Mouse (Mus musculus) lung, postnatal 0 days (tissue): ENCODE measurements at regions not wholly inside any gene's neighbourhood (a gene's known extent, or its start where the extent isn't known, plus 50 kb on each side); places are given as distances from the start of the nearest gene placed in this dataset.

Experiments
- ATAC-seq: fragments of 200-750 bp; cut with Nextera tagmentation; 2 replicates; pipeline ENCODE4 v1.8.0; 2017; ENCODE audit warnings: moderate library complexity
- DNase-seq: peaks from one replicate; pipeline ENCODE4 v3.0.0-alpha.2; 2016; ENCODE audit warnings: low spot score
- H3K27ac ChIP-seq: fragments of 300-500 bp; sonication (generic); 2 replicates; pipeline ENCODE4 v1.5.1; 2014; ENCODE audit warnings: antibody characterized with exemption, mild to moderate bottlenecking, low read length, mixed read lengths
- H3K27me3 ChIP-seq: fragments of 300-500 bp; sonication (generic); replicated peaks from 2 replicates; pipeline ENCODE4 v1.6.1; 2014; ENCODE audit warnings: low read length, mixed read lengths; ENCODE audit not compliant: insufficient read depth
- H3K36me3 ChIP-seq: fragments of 300-500 bp; sonication (generic); 2 replicates; pipeline ENCODE4 v1.6.1; 2014; ENCODE audit warnings: low read length, mixed read lengths; ENCODE audit not compliant: insufficient read depth
- H3K4me1 ChIP-seq: fragments of 300-500 bp; sonication (generic); 2 replicates; pipeline ENCODE4 v1.6.1; 2014; ENCODE audit warnings: antibody characterized with exemption, low read depth, low read length, mixed read lengths; ENCODE audit not compliant: insufficient read depth
- H3K4me2 ChIP-seq: fragments of 300-500 bp; sonication (generic); replicated peaks from 2 replicates; pipeline ENCODE4 v1.6.1; 2014; ENCODE audit warnings: low read depth, mild to moderate bottlenecking, low read length, moderate library complexity, mixed read lengths
- H3K4me3 ChIP-seq: fragments of 300-500 bp; sonication (generic); 2 replicates; pipeline ENCODE4 v1.5.1; 2014; ENCODE audit warnings: low read depth, low read length
- H3K9ac ChIP-seq: fragments of 300-500 bp; sonication (generic); replicated peaks from 2 replicates; pipeline ENCODE4 v1.6.1; 2014; ENCODE audit warnings: low read depth, mild to moderate bottlenecking
- H3K9me3 ChIP-seq: fragments of 300-500 bp; sonication (generic); 2 replicates; pipeline ENCODE4 v1.6.1; 2016; ENCODE audit warnings: low read length, mixed read lengths
- CTCF ChIP-seq: IDR thresholded peaks from 2 replicates; pipeline ENCODE4 v1.5.1; 2016; ENCODE audit warnings: antibody characterized with exemption, mild to moderate bottlenecking
- EP300 ChIP-seq: IDR thresholded peaks from 2 replicates; pipeline ENCODE4 v1.6.1; 2016; ENCODE audit warnings: antibody characterized with exemption, mild to moderate bottlenecking, control low read depth
- WGBS: fragments of 180-500 bp; shearing (Covaris S2); extraction: QIAGEN DNeasy Blood & Tissue Kit; methylation state at CpG from one replicate; pipeline ENCODE4 v1.1.7; 2014; 5-methylcytosine and 5-hydroxymethylcytosine counted together

DNA sequence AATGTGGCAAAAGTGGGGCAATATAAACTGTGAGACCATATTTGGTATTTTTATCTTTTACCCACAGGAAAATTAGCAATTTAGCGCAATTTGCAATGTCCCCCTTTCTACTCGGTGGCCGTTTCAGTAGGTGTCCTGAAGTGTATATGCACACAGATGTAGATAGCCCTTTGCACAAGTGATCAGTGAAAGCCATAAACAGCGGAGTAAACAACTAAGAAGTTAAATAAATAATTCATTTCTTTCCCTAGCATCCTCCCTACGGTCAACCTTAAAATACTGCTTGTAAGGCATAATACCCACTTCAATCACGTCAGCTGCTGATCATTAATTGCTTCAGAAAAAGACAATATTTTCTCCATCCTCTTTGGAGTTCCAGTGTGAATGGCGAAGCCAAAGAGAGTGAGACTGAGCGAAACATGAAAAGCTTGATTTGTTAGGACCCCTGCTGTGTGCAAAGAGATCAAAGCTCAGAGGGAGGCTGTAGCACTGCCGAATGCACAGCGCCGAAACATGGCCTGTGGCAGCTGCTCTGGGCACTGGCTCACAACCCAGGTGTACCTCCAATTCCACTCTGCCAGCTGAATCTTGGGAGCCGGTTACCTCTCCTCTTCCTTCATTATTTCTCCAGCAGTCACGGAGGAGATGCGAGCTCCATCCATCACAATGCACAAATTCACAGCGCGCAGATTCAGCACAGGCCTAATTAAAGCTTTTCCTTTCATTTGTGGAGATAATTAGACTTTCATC is 618.1 kb upstream of the Tenm3 start:
- Histone ChIP-seq H3K4me3 (no peak overlapping the region), H3K36me3 (no peaks in the 10 kb centered on the region), H3K9ac (no peak overlapping the region), H3K4me1 (no peaks in the 10 kb centered on the region), H3K27me3 (no peaks in the 10 kb centered on the region), H3K27ac (no peak overlapping the region), H3K9me3 (no peaks in the 10 kb centered on the region), H3K4me2 (no peak overlapping the region)
- DNase-seq (no peak), ATAC-seq (no peak)
- TF ChIP-seq EP300 = no peak
- no peak for TF ChIP-seq CTCF
- WGBS = 59% methylated on average over 16 of the region's 16 CpGs

DNA sequence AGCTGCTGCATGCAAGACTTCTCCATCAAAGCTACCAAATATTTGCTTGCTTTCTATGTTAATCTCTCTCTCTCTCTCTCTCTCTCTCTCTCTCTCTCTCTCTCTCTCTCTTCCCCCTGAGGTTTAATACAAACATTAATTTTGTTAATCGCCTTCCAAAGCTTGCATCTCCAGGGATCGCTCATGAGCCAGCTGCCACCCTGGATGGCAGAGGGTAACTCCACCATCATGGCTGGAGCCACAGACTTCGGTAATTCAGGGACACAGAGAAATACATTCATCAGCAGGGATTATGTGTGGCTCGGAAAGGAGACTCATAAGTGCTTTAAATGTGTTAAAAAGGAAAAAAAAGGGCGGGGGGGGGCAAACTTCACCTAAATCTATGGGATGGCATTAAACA is 601.7 kb upstream of the Tenm3 start:
- WGBS = 51% methylated on average over 5 of the region's 5 CpGs
- Histone ChIP-seq H3K4me3 (no peak overlapping the region), H3K4me2 (no peak overlapping the region), H3K36me3 (no peaks in the 10 kb centered on the region), H3K27ac (no peak overlapping the region), H3K27me3 (no peaks in the 10 kb centered on the region), H3K9ac (no peak overlapping the region), H3K4me1 (no peaks in the 10 kb centered on the region), H3K9me3 (no peaks in the 10 kb centered on the region)
- ATAC-seq (no peak), DNase-seq (no peak)
- TF ChIP-seq CTCF = no peak
- TF ChIP-seq EP300 = no peak

DNA sequence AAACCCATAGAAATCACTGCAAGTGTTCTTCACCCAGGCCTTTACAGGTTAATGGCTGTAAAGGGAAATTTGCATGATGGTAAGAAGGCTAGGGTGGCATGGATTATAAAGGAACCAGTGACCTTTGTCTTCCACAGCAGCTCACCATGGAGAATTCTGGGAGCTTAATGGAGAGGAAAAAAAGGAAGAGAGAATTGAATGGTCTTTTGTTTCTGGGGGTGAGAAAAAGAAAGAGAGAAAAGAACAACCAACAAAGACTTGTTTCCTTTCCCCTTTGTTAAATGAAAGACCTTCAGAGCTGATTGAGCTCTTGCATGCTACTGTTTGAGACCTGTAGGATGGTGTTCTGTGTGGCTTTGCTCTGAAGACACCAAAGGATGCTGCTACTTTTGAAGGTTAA is 597.5 kb upstream of the Tenm3 start:
- H3K9ac ChIP-seq = no peak overlapping the region
- H3K4me2 ChIP-seq = no peak overlapping the region
- H3K36me3 ChIP-seq = no peaks in the 10 kb centered on the region
- no peak overlapping the region for H3K4me3 ChIP-seq
- DNase-seq (no peak), ATAC-seq (no peak)
- no peaks in the 10 kb centered on the region for H3K27me3 ChIP-seq
- no peak overlapping the region for H3K27ac ChIP-seq
- TF ChIP-seq CTCF = no peak
- H3K9me3 ChIP-seq = no peaks in the 10 kb centered on the region
- no peaks in the 10 kb centered on the region for H3K4me1 ChIP-seq

GRCm38 (mm10) chr8:49396519-49396918 is 552.8 kb upstream of the Tenm3 start:
- Histone ChIP-seq H3K27ac (no peak overlapping the region), H3K4me3 (no peak overlapping the region), H3K9ac (no peak overlapping the region), H3K27me3 (no peaks in the 10 kb centered on the region), H3K4me1 (no peaks in the 10 kb centered on the region), H3K9me3 (no peaks in the 10 kb centered on the region), H3K36me3 (no peaks in the 10 kb centered on the region), H3K4me2 (no peak overlapping the region)
- no peak for ATAC-seq
- 60% methylated on average over 4 of the region's 4 CpGs for WGBS
- DNase-seq = no peak
- TF ChIP-seq CTCF (no peak), EP300 (no peak)

DNA sequence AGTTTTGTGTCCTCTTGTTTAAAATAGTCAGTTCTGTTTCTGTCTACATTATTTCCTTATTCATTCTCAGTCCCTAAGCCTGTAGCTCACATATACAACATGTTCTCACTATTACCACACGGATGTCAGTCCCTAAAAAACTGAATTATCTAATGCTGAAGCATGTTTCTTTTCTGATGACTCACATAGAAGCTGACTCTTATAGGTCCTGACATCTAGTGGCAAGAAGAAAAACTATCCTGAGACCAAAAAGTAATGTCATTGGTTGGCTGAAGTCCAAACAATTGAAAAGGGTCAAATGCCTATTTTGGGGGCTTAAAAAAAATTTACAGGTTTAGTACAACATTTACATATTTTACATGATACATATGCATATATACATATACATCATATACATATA is 551.3 kb upstream of the Tenm3 start:
- Histone ChIP-seq H3K36me3 (no peaks in the 10 kb centered on the region), H3K4me1 (no peaks in the 10 kb centered on the region), H3K4me2 (no peak overlapping the region), H3K9ac (no peak overlapping the region), H3K9me3 (no peaks in the 10 kb centered on the region), H3K27me3 (no peaks in the 10 kb centered on the region), H3K4me3 (no peak overlapping the region), H3K27ac (no peak overlapping the region)
- ATAC-seq (no peak), DNase-seq (peak; percentile 5)
- no peak for TF ChIP-seq CTCF
- no peak for TF ChIP-seq EP300
- 16% methylated on average over 1 of the region's 1 CpGs for WGBS

DNA sequence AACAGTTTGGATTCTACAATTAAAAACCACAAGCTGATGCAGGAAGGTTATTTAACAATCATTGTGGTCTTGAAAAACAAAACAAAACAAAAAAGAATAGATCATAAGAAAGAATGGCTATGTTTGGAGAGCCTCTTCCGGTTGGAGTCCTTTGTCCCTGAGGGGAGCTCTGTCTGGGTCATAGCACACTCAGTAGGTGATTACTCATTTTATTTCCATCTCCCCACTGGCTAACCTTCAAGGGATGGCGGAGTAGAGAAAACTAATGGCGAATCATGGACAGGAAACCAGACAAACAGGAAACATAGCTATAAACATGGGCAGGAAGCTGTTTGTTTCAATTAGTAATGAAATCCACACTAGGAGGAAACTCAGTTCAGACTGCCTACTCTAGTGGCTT is 545.8 kb upstream of the Tenm3 start:
- no peaks in the 10 kb centered on the region for H3K27me3 ChIP-seq
- no peak overlapping the region for H3K4me3 ChIP-seq
- no peak overlapping the region for H3K9ac ChIP-seq
- no peak overlapping the region for H3K4me2 ChIP-seq
- no peak overlapping the region for H3K27ac ChIP-seq
- DNase-seq (peak; percentile 32), ATAC-seq (peak; percentile 32; the same call in 1 of the 2 replicates)
- no peaks in the 10 kb centered on the region for H3K4me1 ChIP-seq
- TF ChIP-seq EP300 = no peak
- TF ChIP-seq CTCF = no peak
- H3K36me3 ChIP-seq = no peaks in the 10 kb centered on the region
- no peaks in the 10 kb centered on the region for H3K9me3 ChIP-seq
- 52% methylated on average over 3 of the region's 3 CpGs for WGBS

DNA sequence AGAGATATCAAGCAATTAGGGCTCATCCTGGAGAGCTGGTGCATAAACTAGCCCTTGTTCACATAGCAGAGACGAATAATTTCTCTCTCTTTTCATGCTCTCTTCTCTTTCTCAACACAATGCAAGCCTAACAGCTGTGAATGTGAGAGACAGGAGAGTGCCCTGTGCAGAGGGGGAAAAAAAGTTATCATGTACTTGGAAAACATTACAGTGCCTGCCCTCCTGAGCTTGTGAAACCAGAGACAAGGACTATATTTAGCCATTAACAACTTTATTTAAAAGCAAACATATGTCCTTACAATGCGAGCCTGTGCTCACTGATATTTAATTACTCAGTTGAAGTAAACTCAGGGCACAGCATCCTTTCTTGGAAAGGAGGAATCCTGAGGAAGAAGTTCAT is 543.8 kb upstream of the Tenm3 start:
- H3K36me3 ChIP-seq = no peaks in the 10 kb centered on the region
- ATAC-seq (no peak), DNase-seq (no peak)
- no peak overlapping the region for H3K9ac ChIP-seq
- H3K9me3 ChIP-seq = no peaks in the 10 kb centered on the region
- no peak overlapping the region for H3K4me2 ChIP-seq
- TF ChIP-seq CTCF = no peak
- TF ChIP-seq EP300 = no peak
- H3K4me1 ChIP-seq = no peaks in the 10 kb centered on the region
- 40% methylated on average over 2 of the region's 2 CpGs for WGBS
- H3K27me3 ChIP-seq = no peaks in the 10 kb centered on the region
- H3K27ac ChIP-seq = no peak overlapping the region
- no peak overlapping the region for H3K4me3 ChIP-seq
